Mouse (Mus musculus): Measurements from ENCODE around the gene Mgat4e.
A peak's percentile ranks its signal among the peaks of the same experiment; 100 is the strongest.

The Mgat4e gene

GRCm38 (mm10) chr1:134549632-134550132, at the start of gene Mgat4e:
TSS of gene Mgat4e (minus strand) at chr1:134549682.
- DNase-seq (ENCODE audit: low read depth, low spot score), result peak; percentile 50

GRCm38 (mm10) chr1:134597339-134598054, 48.0 kb upstream of the Mgat4e start:
- DNase-seq (ENCODE audit: low read depth, low spot score), result no peak

- no peak for DNase-seq (ENCODE audit: low read depth, low spot score)
Measured at GRCm38 (mm10) chr1:134591773-134592172, 42.3 kb upstream of the Mgat4e start.

GRCm38 (mm10) chr1:134589676-134590075, 40.2 kb upstream of the Mgat4e start:
- peak; percentile 59 for DNase-seq (ENCODE audit: low read depth, low spot score)

GRCm38 (mm10) chr1:134583560-134583959, 34.1 kb upstream of the Mgat4e start:
- DNase-seq (ENCODE audit: low read depth, low spot score), result no peak

GRCm38 (mm10) chr1:134580796-134581195, 31.3 kb upstream of the Mgat4e start:
- DNase-seq (ENCODE audit: low read depth, low spot score), result no peak

GRCm38 (mm10) chr1:134577384-134578120, 28.1 kb upstream of the Mgat4e start:
- DNase-seq (ENCODE audit: low read depth, low spot score), result no peak

- DNase-seq (ENCODE audit: low read depth, low spot score), result no peak
Measured at GRCm38 (mm10) chr1:134573932-134574315, 24.4 kb upstream of the Mgat4e start.

- DNase-seq (ENCODE audit: low read depth, low spot score), result no peak
Measured at GRCm38 (mm10) chr1:134573300-134573931, 23.9 kb upstream of the Mgat4e start.

GRCm38 (mm10) chr1:134570631-134571030, 21.1 kb upstream of the Mgat4e start:
- DNase-seq (ENCODE audit: low read depth, low spot score), result peak; percentile 92

- peak; percentile 77 for DNase-seq (ENCODE audit: low read depth, low spot score)
Measured at GRCm38 (mm10) chr1:134570171-134570570, 20.7 kb upstream of the Mgat4e start.

GRCm38 (mm10) chr1:134567511-134567910, 18.0 kb upstream of the Mgat4e start:
- DNase-seq (ENCODE audit: low read depth, low spot score), result no peak

- no peak for DNase-seq (ENCODE audit: low read depth, low spot score)
Measured at GRCm38 (mm10) chr1:134563726-134564125, 14.2 kb upstream of the Mgat4e start.

GRCm38 (mm10) chr1:134562457-134562856, 13.0 kb upstream of the Mgat4e start:
- DNase-seq (ENCODE audit: low read depth, low spot score), result no peak

- no peak for DNase-seq (ENCODE audit: low read depth, low spot score)
Measured at GRCm38 (mm10) chr1:134561770-134562143, 12.3 kb upstream of the Mgat4e start.

GRCm38 (mm10) chr1:134560801-134561769, 11.6 kb upstream of the Mgat4e start:
- peak; percentile 56 for DNase-seq (ENCODE audit: low read depth, low spot score)

- DNase-seq (ENCODE audit: low read depth, low spot score), result no peak
Measured at GRCm38 (mm10) chr1:134560396-134560795, 10.9 kb upstream of the Mgat4e start.

- peak; percentile 95 for DNase-seq (ENCODE audit: low read depth, low spot score)
Measured at GRCm38 (mm10) chr1:134559976-134560375, 10.5 kb upstream of the Mgat4e start, which contains the start of gene Kdm5b. TSS of gene Kdm5b (plus strand) at chr1:134560171.

GRCm38 (mm10) chr1:134559226-134559625, 9.7 kb upstream of the Mgat4e start:
- DNase-seq (ENCODE audit: low read depth, low spot score), result no peak

GRCm38 (mm10) chr1:134558511-134558910, 9.0 kb upstream of the Mgat4e start:
- DNase-seq (ENCODE audit: low read depth, low spot score), result no peak

GRCm38 (mm10) chr1:134556671-134557218, 7.3 kb upstream of the Mgat4e start:
- DNase-seq (ENCODE audit: low read depth, low spot score), result peak; percentile 99

All from ZHBTc4 (cell line).